Mouse (Mus musculus) kidney, embryonic 16.5 days (tissue): ENCODE results near the gene Gbp4. TPM values are rescaled to one million over a fixed set of nuclear protein-coding genes. Genes with fewer than 3 reads are reported as not detected.
"Not testable (repeated sequence)": the region's sequence is repeated elsewhere in the genome, so short reads cannot be mapped to it uniquely, and the experiment has no call there.

Experiments
- ATAC-seq: fragments of 200-750 bp; cut with Nextera tagmentation; 2 replicates; pipeline ENCODE4 v1.8.0; 2017; ENCODE audit warnings: moderate TSS enrichment; ENCODE audit not compliant: low FRiP score, low TSS enrichment
- H3K27ac ChIP-seq: fragments of 300-500 bp; sonication (generic); 2 replicates; pipeline ENCODE4 v1.5.1; 2014; ENCODE audit warnings: low read length
- H3K27me3 ChIP-seq: fragments of 300-500 bp; sonication (generic); 2 replicates; pipeline ENCODE4 v1.6.1; 2014; ENCODE audit warnings: low read length, control low read depth, mixed read lengths; ENCODE audit not compliant: insufficient read depth
- H3K36me3 ChIP-seq: fragments of 300-500 bp; sonication (generic); 2 replicates; pipeline ENCODE4 v1.6.1; 2014; ENCODE audit warnings: low read length, control low read depth, mixed read lengths; ENCODE audit not compliant: insufficient read depth
- H3K4me1 ChIP-seq: fragments of 300-500 bp; sonication (generic); 2 replicates; pipeline ENCODE4 v1.6.1; 2014; ENCODE audit warnings: low read length, control low read depth, mixed read lengths; ENCODE audit not compliant: insufficient read depth
- H3K4me2 ChIP-seq: fragments of 300-500 bp; sonication (generic); replicated peaks from 2 replicates; pipeline ENCODE4 v1.6.1; 2014; ENCODE audit warnings: low read depth, low read length
- H3K4me3 ChIP-seq: fragments of 300-500 bp; sonication (generic); 2 replicates; pipeline ENCODE4 v1.5.1; 2014; ENCODE audit warnings: mild to moderate bottlenecking, low read length
- H3K9ac ChIP-seq: fragments of 300-500 bp; sonication (generic); replicated peaks from 2 replicates; pipeline ENCODE4 v1.6.1; 2014; ENCODE audit warnings: low read length
- H3K9me3 ChIP-seq: fragments of 300-500 bp; sonication (generic); 2 replicates; pipeline ENCODE4 v1.6.1; 2016; ENCODE audit warnings: low read length, control low read depth
- WGBS: fragments of 180-500 bp; shearing (Covaris S2); extraction: QIAGEN DNeasy Blood & Tissue Kit; methylation state at CpG from one replicate; pipeline ENCODE4 v1.1.7; 2014; 5-methylcytosine and 5-hydroxymethylcytosine counted together
- polyA plus RNA-seq: library from polyadenylated mRNA; unstranded; fragments of >200 nt; fragmentation: Nextera tagmentation; extraction: Ambion mirVana; gene quantifications from 2 replicates; pipeline ENCODE4 v1.2.1, GENCODE M21; 2015

Gene Gbp4
- polyA plus RNA-seq, 1 experiment from 2014 or later = 0.37 TPM

- not testable (repeated sequence) for ATAC-seq, H3K36me3 ChIP-seq, H3K4me1 ChIP-seq, H3K9me3 ChIP-seq, H3K9ac ChIP-seq, H3K4me3 ChIP-seq, H3K27ac ChIP-seq, H3K27me3 ChIP-seq, H3K4me2 ChIP-seq
- WGBS = 74% methylated on average over 6 of the region's 6 CpGs
These were observed 17.7 kb downstream of the Gbp4 start for GRCm38 (mm10) chr5:105121731-105122130.

DNA sequence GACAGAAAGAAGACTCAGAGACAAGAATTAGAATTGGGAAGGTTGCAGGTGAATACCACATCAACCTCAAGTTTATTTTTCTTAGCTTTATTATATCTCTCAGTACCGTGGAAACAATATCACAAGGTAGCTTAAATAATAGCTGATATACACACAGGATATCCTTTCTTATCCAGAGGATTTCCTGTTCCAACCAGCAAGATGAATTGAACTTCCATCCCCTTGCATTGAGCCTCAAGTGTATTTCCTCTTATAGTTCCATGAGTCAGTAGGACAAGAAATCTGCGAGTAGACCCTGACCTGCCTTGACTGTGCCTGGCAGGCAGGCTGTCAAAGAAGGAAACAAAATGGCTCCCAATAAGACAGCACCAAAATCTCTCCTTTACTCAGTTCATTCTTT is 23.6 kb downstream of the Gbp4 start:
- no peaks in the 10 kb centered on the region for H3K36me3 ChIP-seq
- H3K4me2 ChIP-seq = no peak overlapping the region
- no peak overlapping the region for H3K9ac ChIP-seq
- H3K27me3 ChIP-seq = no peaks in the 10 kb centered on the region
- 72% methylated on average over 2 of the region's 2 CpGs for WGBS
- H3K27ac ChIP-seq = no peak overlapping the region
- H3K4me1 ChIP-seq = no peaks in the 10 kb centered on the region
- H3K9me3 ChIP-seq = no peaks in the 10 kb centered on the region
- no peak overlapping the region for H3K4me3 ChIP-seq
- no peak for ATAC-seq

GRCm38 (mm10) chr5:105114696-105115095 is 24.7 kb downstream of the Gbp4 start:
- H3K9me3 ChIP-seq = no peaks in the 10 kb centered on the region
- H3K36me3 ChIP-seq = no peaks in the 10 kb centered on the region
- H3K27ac ChIP-seq = no peak overlapping the region
- H3K4me2 ChIP-seq = no peak overlapping the region
- no peaks in the 10 kb centered on the region for H3K27me3 ChIP-seq
- no peak overlapping the region for H3K9ac ChIP-seq
- WGBS = 85% methylated on average over 2 of the region's 2 CpGs
- no peak overlapping the region for H3K4me3 ChIP-seq
- no peak for ATAC-seq
- H3K4me1 ChIP-seq = no peaks in the 10 kb centered on the region

DNA sequence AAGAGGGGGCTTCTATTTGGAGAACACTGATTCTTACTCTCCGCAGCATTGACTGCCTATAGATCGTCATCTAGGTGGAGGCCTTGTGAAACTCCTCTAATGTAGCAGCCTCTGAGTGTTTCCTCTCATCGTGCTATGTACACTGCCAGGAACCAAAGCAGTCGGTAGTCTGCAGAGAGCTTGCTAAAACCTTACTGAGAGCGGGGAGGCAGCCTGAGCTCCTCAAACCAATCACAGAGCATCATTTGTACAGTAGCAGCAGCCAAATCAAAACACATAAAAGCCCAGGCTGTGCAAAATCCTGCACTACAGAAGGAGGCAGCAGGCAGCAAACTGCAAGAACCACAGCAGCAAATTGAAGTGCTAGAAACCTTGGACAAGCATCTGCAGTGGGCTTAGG is 25.7 kb downstream of the Gbp4 start:
- no peak overlapping the region for H3K4me2 ChIP-seq
- no peak for ATAC-seq
- no peaks in the 10 kb centered on the region for H3K36me3 ChIP-seq
- WGBS = 90% methylated on average over 5 of the region's 5 CpGs
- H3K27me3 ChIP-seq = no peaks in the 10 kb centered on the region
- no peak overlapping the region for H3K4me3 ChIP-seq
- H3K9me3 ChIP-seq = no peaks in the 10 kb centered on the region
- no peak overlapping the region for H3K9ac ChIP-seq
- no peaks in the 10 kb centered on the region for H3K4me1 ChIP-seq
- no peak overlapping the region for H3K27ac ChIP-seq

GRCm38 (mm10) chr5:105110271-105110852 is 29.0 kb downstream of the Gbp4 start:
- H3K36me3 ChIP-seq, H3K4me3 ChIP-seq, H3K4me2 ChIP-seq, H3K9me3 ChIP-seq, H3K9ac ChIP-seq, H3K4me1 ChIP-seq, H3K27me3 ChIP-seq: not testable (repeated sequence)
- WGBS = 15% methylated on average over 4 of the region's 4 CpGs
- peak overlapping the region; percentile 24; the same call in 1 of the 2 replicates for H3K27ac ChIP-seq
- peak; percentile 63; the same call in 1 of the 2 replicates for ATAC-seq

- H3K9me3 ChIP-seq, H3K36me3 ChIP-seq, H3K27me3 ChIP-seq, ATAC-seq, H3K4me1 ChIP-seq, H3K27ac ChIP-seq, H3K4me3 ChIP-seq, H3K9ac ChIP-seq: not testable (repeated sequence)
- 0 out of 2 replicates have a peak overlapping the region, but pooled peaks have one; percentile 8 for H3K4me2 ChIP-seq
- WGBS = 57% methylated on average over 1 of the region's 1 CpGs
These were observed 29.6 kb downstream of the Gbp4 start for GRCm38 (mm10) chr5:105109775-105110174.

DNA sequence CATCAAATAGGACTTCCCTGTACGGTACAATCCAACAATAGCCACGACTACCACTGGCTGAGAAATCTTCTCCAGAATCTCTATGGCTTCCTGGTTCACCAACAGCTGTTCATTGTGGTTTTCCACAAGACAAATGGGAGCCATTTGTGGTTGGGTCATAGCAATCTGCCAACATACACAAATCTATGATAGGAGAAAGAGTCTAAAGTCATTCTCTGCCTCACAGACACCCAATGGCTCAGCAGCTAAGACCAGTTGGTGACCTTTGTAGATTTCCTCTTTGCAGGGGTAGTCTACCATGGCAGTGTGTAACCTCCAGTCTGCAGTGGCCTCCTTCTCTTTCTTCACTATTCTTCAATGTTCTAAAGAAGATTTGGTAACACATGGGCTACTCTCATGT is 33.7 kb downstream of the Gbp4 start:
- H3K4me1 ChIP-seq, H3K4me3 ChIP-seq, H3K27me3 ChIP-seq, H3K9ac ChIP-seq, H3K27ac ChIP-seq, H3K9me3 ChIP-seq, H3K4me2 ChIP-seq, H3K36me3 ChIP-seq, ATAC-seq: not testable (repeated sequence)
- 92% methylated on average over 2 of the region's 2 CpGs for WGBS

GRCm38 (mm10) chr5:105081900-105082299 is 57.5 kb downstream of the Gbp4 start:
- ATAC-seq = no peak
- no peak overlapping the region for H3K4me2 ChIP-seq

GRCm38 (mm10) chr5:105068356-105068755 is 71.0 kb downstream of the Gbp4 start:
- not testable (repeated sequence) for H3K27me3 ChIP-seq, ATAC-seq, H3K4me1 ChIP-seq, H3K4me3 ChIP-seq, H3K9ac ChIP-seq, H3K36me3 ChIP-seq, H3K9me3 ChIP-seq, H3K27ac ChIP-seq, H3K4me2 ChIP-seq

More at GRCm38 (mm10) chr5:105081900-105082299, 57.5 kb downstream of the Gbp4 start:
- H3K36me3 ChIP-seq = no peaks in the 10 kb centered on the region
- H3K27me3 ChIP-seq = no peaks in the 10 kb centered on the region
- H3K4me3 ChIP-seq = no peak overlapping the region
- H3K4me1 ChIP-seq = no peaks in the 10 kb centered on the region
- H3K27ac ChIP-seq = no peak overlapping the region
- H3K9ac ChIP-seq = no peak overlapping the region
- H3K9me3 ChIP-seq = no peaks in the 10 kb centered on the region
